Mouse (Mus musculus): ENCODE data around the gene Specc1.

DNA sequence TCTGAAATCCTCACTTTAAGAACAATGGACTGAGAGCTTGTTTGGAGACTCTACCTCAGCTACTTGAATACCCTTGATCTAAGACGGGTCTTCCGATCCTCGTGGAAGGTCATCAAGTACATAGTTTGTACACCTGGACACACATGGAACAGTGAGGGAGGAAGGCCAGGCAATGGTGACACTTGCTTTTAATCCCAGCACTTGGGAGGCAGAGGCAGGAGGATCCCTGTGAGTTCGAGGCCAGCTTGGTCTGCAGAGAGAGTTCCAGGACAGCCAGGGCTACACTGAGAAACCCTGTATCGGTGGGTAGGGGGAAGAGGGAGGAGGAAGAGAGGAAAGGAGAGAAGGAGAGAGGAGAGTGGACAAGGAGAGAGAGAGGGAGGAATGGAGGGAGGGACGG lies 612 bp upstream of the Specc1 start:
- no peak for TF ChIP-seq ZNF384 (IDR thresholded peaks at IDR 0.05; ENCODE audit: low read depth, low read length)
- TF ChIP-seq POLR2A (IDR thresholded peaks at IDR 0.05; ENCODE audit: low read depth, low read length): no peak
- no peak for TF ChIP-seq EP300 (IDR thresholded peaks at IDR 0.05; ENCODE audit: low read length)
- TF ChIP-seq RCOR1 (conservative IDR thresholded peaks at IDR 0.05; ENCODE audit: low read depth, low read length): no peak
- TF ChIP-seq CTCF (conservative IDR thresholded peaks at IDR 0.05 in 1 of 2, IDR thresholded peaks at IDR 0.05 in 1 of 2; ENCODE audit: low read depth in 2 of 2, low read length in 2 of 2): no peak
- no peak for TF ChIP-seq ETS1 (conservative IDR thresholded peaks at IDR 0.05; ENCODE audit: low read depth, low read length)
- no peak for TF ChIP-seq ZC3H11A (IDR thresholded peaks at IDR 0.05; ENCODE audit: low read depth, low read length)
- TF ChIP-seq USF1 (IDR thresholded peaks at IDR 0.05; ENCODE audit: low read depth, low read length): no peak
- no peak for TF ChIP-seq SMC3 (IDR thresholded peaks at IDR 0.05; ENCODE audit: low read depth, low read length)
- TF ChIP-seq MAX (IDR thresholded peaks at IDR 0.05; ENCODE audit: low read length): no peak
- no peak for TF ChIP-seq TCF12 (IDR thresholded peaks at IDR 0.05; ENCODE audit: low read depth, low read length)

Data from CH12.LX (cell line).